Mouse (Mus musculus): ENCODE results near the gene Pan2. TPM values are rescaled to one million over a fixed set of nuclear protein-coding genes. Genes with fewer than 3 reads are reported as not detected.

Pan2 gene
- polyA plus RNA-seq, 1 experiment = 25.7 TPM

- Histone ChIP-seq H3K27me3 (ENCODE audit: control insufficient read depth, insufficient read depth, low read length) (no peaks in the 10 kb centered on the region), H3K36me3 (ENCODE audit: control insufficient read depth, insufficient read depth, low read length) (peaks cover 22% of the 10 kb centered on the region), H3K4me3 (ENCODE audit: extremely low read depth, insufficient read depth, insufficient read length) (no peak overlapping the region), H3K27ac (ENCODE audit: insufficient read depth, low read length) (no peak overlapping the region), H3K4me1 (ENCODE audit: control insufficient read depth, insufficient read depth, insufficient read length) (no peaks in the 10 kb centered on the region; the same call in 1 of the 2 replicates)
- TF ChIP-seq POLR2A (IDR thresholded peaks at IDR 0.05; ENCODE audit: low read depth, low read length) (no peak), CTCF (IDR thresholded peaks at IDR 0.05; ENCODE audit: extremely low read depth, insufficient read depth, insufficient read length, insufficient replicate concordance) (no peak)
- DNase-seq (ENCODE audit: low read depth in 1 of 2, low spot score in 2 of 2) = no peak
- WGBS = 69% methylated on average over 3 of the region's 3 CpGs
These were observed 59.4 kb downstream of the Pan2 start for GRCm38 (mm10) chr10:128362568-128362967.

- no peaks in the 10 kb centered on the region for H3K27me3 ChIP-seq (ENCODE audit: control insufficient read depth, insufficient read depth, low read length)
- H3K4me1 ChIP-seq (ENCODE audit: control insufficient read depth, insufficient read depth, insufficient read length) = no peaks in the 10 kb centered on the region; the same call in 1 of the 2 replicates
- 18% methylated on average over 19 of the region's 19 CpGs for WGBS
- H3K36me3 ChIP-seq (ENCODE audit: control insufficient read depth, insufficient read depth, low read length) = peaks cover 2% of the 10 kb centered on the region; the same call in 1 of the 2 replicates
- peak overlapping the region; percentile 63 for H3K4me3 ChIP-seq (ENCODE audit: extremely low read depth, insufficient read depth, insufficient read length)
- TF ChIP-seq POLR2A (IDR thresholded peaks at IDR 0.05; ENCODE audit: low read depth, low read length) = no peak
- peak overlapping the region; percentile 84 for H3K27ac ChIP-seq (ENCODE audit: insufficient read depth, low read length)
- no peak for DNase-seq (ENCODE audit: low read depth in 1 of 2, low spot score in 2 of 2)
These were observed 64.8 kb downstream of the Pan2 start for GRCm38 (mm10) chr10:128367899-128368401.

- peak; percentile 81 to 87 for DNase-seq (ENCODE audit: low read depth in 1 of 2, low spot score in 2 of 2)
- under 1% methylated on average over 81 of the region's 87 CpGs for WGBS
- H3K27me3 ChIP-seq (ENCODE audit: control insufficient read depth, insufficient read depth, low read length) = no peaks in the 10 kb centered on the region
- H3K36me3 ChIP-seq (ENCODE audit: control insufficient read depth, insufficient read depth, low read length) = no peaks in the 10 kb centered on the region; the same call in 1 of the 2 replicates
- peak within 1 kb of the TSS; percentile 63 for H3K4me3 ChIP-seq (ENCODE audit: extremely low read depth, insufficient read depth, insufficient read length)
- H3K27ac ChIP-seq (ENCODE audit: insufficient read depth, low read length) = peak within 1 kb of the TSS; percentile 84
- TF ChIP-seq CTCF (IDR thresholded peaks at IDR 0.05; ENCODE audit: extremely low read depth, insufficient read depth, insufficient read length, insufficient replicate concordance) (no peak), POLR2A (IDR thresholded peaks at IDR 0.05; ENCODE audit: low read depth, low read length) (peak; percentile 83)
- H3K4me1 ChIP-seq (ENCODE audit: control insufficient read depth, insufficient read depth, insufficient read length) = no peaks in the 10 kb centered on the region; the same call in 1 of the 2 replicates
These were observed 65.5 kb downstream of the Pan2 start, which contains the start of gene Coq10a for GRCm38 (mm10) chr10:128368402-128369217. Gene Coq10a (minus strand): TSS chr10:128368997.

- H3K36me3 ChIP-seq (ENCODE audit: control insufficient read depth, insufficient read depth, low read length) = no peaks in the 10 kb centered on the region; the same call in 1 of the 2 replicates
- H3K4me3 ChIP-seq (ENCODE audit: extremely low read depth, insufficient read depth, insufficient read length) = peak overlapping the region; percentile 63
- no peak for TF ChIP-seq CTCF (IDR thresholded peaks at IDR 0.05; ENCODE audit: extremely low read depth, insufficient read depth, insufficient read length, insufficient replicate concordance)
- no peak for TF ChIP-seq POLR2A (IDR thresholded peaks at IDR 0.05; ENCODE audit: low read depth, low read length)
- no peaks in the 10 kb centered on the region; the same call in 1 of the 2 replicates for H3K4me1 ChIP-seq (ENCODE audit: control insufficient read depth, insufficient read depth, insufficient read length)
- H3K27me3 ChIP-seq (ENCODE audit: control insufficient read depth, insufficient read depth, low read length) = no peaks in the 10 kb centered on the region
- peak overlapping the region; percentile 84 for H3K27ac ChIP-seq (ENCODE audit: insufficient read depth, low read length)
- 5% methylated on average over 9 of the region's 9 CpGs for WGBS
- DNase-seq (ENCODE audit: low read depth in 1 of 2, low spot score in 2 of 2) = no peak
These were observed 66.0 kb downstream of the Pan2 start for GRCm38 (mm10) chr10:128369218-128369543.

GRCm38 (mm10) chr10:128369599-128369998 is 66.5 kb downstream of the Pan2 start:
- H3K36me3 ChIP-seq (ENCODE audit: control insufficient read depth, insufficient read depth, low read length) = no peaks in the 10 kb centered on the region; the same call in 1 of the 2 replicates
- H3K27ac ChIP-seq (ENCODE audit: insufficient read depth, low read length) = peak overlapping the region; percentile 84
- no peak for DNase-seq (ENCODE audit: low read depth in 1 of 2, low spot score in 2 of 2)
- 84% methylated on average over 6 of the region's 6 CpGs for WGBS
- TF ChIP-seq CTCF (IDR thresholded peaks at IDR 0.05; ENCODE audit: extremely low read depth, insufficient read depth, insufficient read length, insufficient replicate concordance) = no peak
- no peak for TF ChIP-seq POLR2A (IDR thresholded peaks at IDR 0.05; ENCODE audit: low read depth, low read length)
- no peaks in the 10 kb centered on the region for H3K27me3 ChIP-seq (ENCODE audit: control insufficient read depth, insufficient read depth, low read length)
- no peaks in the 10 kb centered on the region; the same call in 1 of the 2 replicates for H3K4me1 ChIP-seq (ENCODE audit: control insufficient read depth, insufficient read depth, insufficient read length)
- H3K4me3 ChIP-seq (ENCODE audit: extremely low read depth, insufficient read depth, insufficient read length) = no peak overlapping the region

GRCm38 (mm10) chr10:128370021-128370420 is 66.9 kb downstream of the Pan2 start:
- no peak overlapping the region for H3K4me3 ChIP-seq (ENCODE audit: extremely low read depth, insufficient read depth, insufficient read length)
- no peaks in the 10 kb centered on the region for H3K27me3 ChIP-seq (ENCODE audit: control insufficient read depth, insufficient read depth, low read length)
- WGBS = 78% methylated on average over 6 of the region's 6 CpGs
- no peaks in the 10 kb centered on the region; the same call in 1 of the 2 replicates for H3K36me3 ChIP-seq (ENCODE audit: control insufficient read depth, insufficient read depth, low read length)
- DNase-seq (ENCODE audit: low read depth in 1 of 2, low spot score in 2 of 2) = no peak
- no peak overlapping the region for H3K27ac ChIP-seq (ENCODE audit: insufficient read depth, low read length)
- H3K4me1 ChIP-seq (ENCODE audit: control insufficient read depth, insufficient read depth, insufficient read length) = no peaks in the 10 kb centered on the region; the same call in 1 of the 2 replicates
- no peak for TF ChIP-seq POLR2A (IDR thresholded peaks at IDR 0.05; ENCODE audit: low read depth, low read length)
- no peak for TF ChIP-seq CTCF (IDR thresholded peaks at IDR 0.05; ENCODE audit: extremely low read depth, insufficient read depth, insufficient read length, insufficient replicate concordance)

- no peak overlapping the region for H3K27ac ChIP-seq (ENCODE audit: insufficient read depth, low read length)
- H3K4me3 ChIP-seq (ENCODE audit: extremely low read depth, insufficient read depth, insufficient read length) = no peak overlapping the region
- H3K36me3 ChIP-seq (ENCODE audit: control insufficient read depth, insufficient read depth, low read length) = no peaks in the 10 kb centered on the region
- H3K4me1 ChIP-seq (ENCODE audit: control insufficient read depth, insufficient read depth, insufficient read length) = no peaks in the 10 kb centered on the region; the same call in 1 of the 2 replicates
- 71% methylated on average over 4 of the region's 4 CpGs for WGBS
- no peaks in the 10 kb centered on the region for H3K27me3 ChIP-seq (ENCODE audit: control insufficient read depth, insufficient read depth, low read length)
- DNase-seq (ENCODE audit: low read depth in 1 of 2, low spot score in 2 of 2) = no peak
- no peak for TF ChIP-seq POLR2A (IDR thresholded peaks at IDR 0.05; ENCODE audit: low read depth, low read length)
- no peak for TF ChIP-seq CTCF (IDR thresholded peaks at IDR 0.05; ENCODE audit: extremely low read depth, insufficient read depth, insufficient read length, insufficient replicate concordance)
These were observed 67.5 kb downstream of the Pan2 start for GRCm38 (mm10) chr10:128370601-128371000.

Other genes with a start within 250 kb of the Pan2 start
- 20.2 and 59.3 TPM in 2 replicates for gene Ptges3, start 244.4 kb upstream of the Pan2 start, polyA plus RNA-seq (2012; rRNA removed)
- 803 and 1,529 TPM in 2 replicates for gene Atp5b, start 220.1 kb upstream of the Pan2 start, polyA plus RNA-seq (2012; rRNA removed)
- gene Baz2a, start 211.8 kb upstream of the Pan2 start, polyA plus RNA-seq (2012; rRNA removed) = 39.0 and 43.3 TPM in 2 replicates
- gene Rbms2, start 123.0 kb upstream of the Pan2 start, polyA plus RNA-seq (2012; rRNA removed) = 30.0 and 37.0 TPM in 2 replicates
- 4.7 and 6.6 TPM in 2 replicates for gene Gls2, start 108.9 kb upstream of the Pan2 start, polyA plus RNA-seq (2012; rRNA removed)
- gene Spryd4, start 91.5 kb upstream of the Pan2 start, polyA plus RNA-seq (2012; rRNA removed) = 6.0 and 7.6 TPM in 2 replicates
- gene Mip, start 77.5 kb upstream of the Pan2 start, polyA plus RNA-seq (2012; rRNA removed) = 0.08 TPM in 1 of 2 replicates, not detected in the other
- 4.8 and 6.7 TPM in 2 replicates for gene Timeless, start 71.3 kb upstream of the Pan2 start, polyA plus RNA-seq (2012; rRNA removed)
- 0.06 and 0.20 TPM in 2 replicates for gene Apon, start 49.2 kb upstream of the Pan2 start, polyA plus RNA-seq (2012; rRNA removed)
- 1.0 and 1.4 TPM in 2 replicates for gene Apof, start 34.7 kb upstream of the Pan2 start, polyA plus RNA-seq (2012; rRNA removed)
- gene Stat2, start 32.8 kb upstream of the Pan2 start, polyA plus RNA-seq (2012; rRNA removed) = 34.6 and 42.1 TPM in 2 replicates
- not detected in 2 replicates for gene Il23a, start 4.6 kb upstream of the Pan2 start, polyA plus RNA-seq (2012; rRNA removed)
- gene Cnpy2, start 19.1 kb downstream of the Pan2 start, polyA plus RNA-seq (2012; rRNA removed) = 15.9 and 17.2 TPM in 2 replicates
- gene Cs, start 34.4 kb downstream of the Pan2 start, polyA plus RNA-seq (2012; rRNA removed) = 70.4 and 89.2 TPM in 2 replicates
- 32.1 and 63.8 TPM in 2 replicates for gene Coq10a, start 65.7 kb downstream of the Pan2 start, polyA plus RNA-seq (2012; rRNA removed)
- gene Ankrd52, start 73.8 kb downstream of the Pan2 start, polyA plus RNA-seq (2012; rRNA removed) = 31.1 and 36.9 TPM in 2 replicates
- gene Slc39a5, start 97.9 kb downstream of the Pan2 start, polyA plus RNA-seq (2012; rRNA removed) = 15.2 and 17.1 TPM in 2 replicates
- 19.8 and 21.2 TPM in 2 replicates for gene Nabp2, start 108.2 kb downstream of the Pan2 start, polyA plus RNA-seq (2012; rRNA removed)
- gene Rnf41, start 108.3 kb downstream of the Pan2 start, polyA plus RNA-seq (2012; rRNA removed) = 24.1 and 29.4 TPM in 2 replicates
- 67.8 and 84.5 TPM in 2 replicates for gene Smarcc2, start 155.9 kb downstream of the Pan2 start, polyA plus RNA-seq (2012; rRNA removed)
- gene Myl6, start 190.8 kb downstream of the Pan2 start, polyA plus RNA-seq (2012; rRNA removed) = 376 and 451 TPM in 2 replicates
- gene Myl6b, start 195.3 kb downstream of the Pan2 start, polyA plus RNA-seq (2012; rRNA removed) = 0.67 and 1.1 TPM in 2 replicates
- 121 and 148 TPM in 2 replicates for gene Esyt1, start 222.5 kb downstream of the Pan2 start, polyA plus RNA-seq (2012; rRNA removed)
- 17.4 and 19.9 TPM in 2 replicates for gene Zc3h10, start 244.4 kb downstream of the Pan2 start, polyA plus RNA-seq (2012; rRNA removed)
- 2,135 and 2,270 TPM in 2 replicates for gene Rpl41, start 246.0 kb downstream of the Pan2 start, polyA plus RNA-seq (2012; rRNA removed)